Mouse (Mus musculus) C2C12 (cell line): ENCODE results near the gene Adgrd1.

Source experiments
- CEBPB ChIP-seq: IDR thresholded peaks from one replicate; pipeline ENCODE4 v1.6.1; 2011; ENCODE audit warnings: low read depth, mild to moderate bottlenecking, control low read depth, moderate library complexity
- CTCF ChIP-seq: IDR thresholded peaks from one replicate; pipeline ENCODE4 v1.5.1; 2011; ENCODE audit not compliant: control insufficient read depth, insufficient read depth, insufficient read length
- MAX ChIP-seq: IDR thresholded peaks from one replicate; pipeline ENCODE4 v1.6.1; 2011; ENCODE audit warnings: mild to moderate bottlenecking, control low read depth

DNA sequence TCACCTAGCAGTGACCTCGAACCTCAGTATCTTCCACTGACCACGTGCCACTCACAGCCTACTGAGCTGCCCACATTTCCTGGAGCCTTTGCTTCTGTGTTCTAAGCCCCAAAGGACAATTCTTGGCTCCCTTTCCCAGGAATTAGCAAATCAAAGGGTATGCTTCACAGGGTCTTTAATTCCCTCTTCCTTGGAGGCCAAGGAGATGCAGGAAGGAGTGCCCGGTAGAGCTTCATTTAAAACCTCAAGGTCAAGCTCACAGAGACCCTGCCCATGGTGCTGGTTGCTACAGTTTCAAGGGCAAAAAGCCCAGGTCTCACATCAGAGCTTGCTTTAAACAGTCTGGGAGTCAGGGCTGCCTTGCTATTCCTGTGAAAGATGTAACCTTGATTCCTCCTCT, 145.7 kb downstream of the Adgrd1 start:
- TF ChIP-seq CTCF, result no peak
- no peak for TF ChIP-seq MAX
- TF ChIP-seq CEBPB, result no peak
